Mouse (Mus musculus) heart, adult 9 months (tissue): ENCODE measurements around the gene Tnfsf15.

ENCODE experiments used
- DNase-seq, 2 experiments: peaks; one replicate each; pipeline ENCODE4 v3.0.0; 2022; ENCODE audit warnings: low spot score in 2 of 2

Gene Tnfsf15

DNA sequence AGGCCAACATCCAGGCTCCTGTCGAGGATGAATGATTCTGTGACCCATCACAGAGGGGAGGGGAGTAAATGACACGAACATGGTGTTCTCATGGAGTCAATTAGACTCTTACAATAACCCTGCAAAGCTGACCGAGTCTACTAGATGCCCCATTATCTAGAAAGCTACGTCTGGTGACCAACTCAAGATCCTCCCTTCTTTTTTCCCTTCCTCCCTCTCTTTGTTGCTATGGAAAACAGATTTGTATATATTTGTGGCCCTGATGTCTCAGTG is 59.7 kb downstream of the Tnfsf15 start:
- DNase-seq = no peak

DNA sequence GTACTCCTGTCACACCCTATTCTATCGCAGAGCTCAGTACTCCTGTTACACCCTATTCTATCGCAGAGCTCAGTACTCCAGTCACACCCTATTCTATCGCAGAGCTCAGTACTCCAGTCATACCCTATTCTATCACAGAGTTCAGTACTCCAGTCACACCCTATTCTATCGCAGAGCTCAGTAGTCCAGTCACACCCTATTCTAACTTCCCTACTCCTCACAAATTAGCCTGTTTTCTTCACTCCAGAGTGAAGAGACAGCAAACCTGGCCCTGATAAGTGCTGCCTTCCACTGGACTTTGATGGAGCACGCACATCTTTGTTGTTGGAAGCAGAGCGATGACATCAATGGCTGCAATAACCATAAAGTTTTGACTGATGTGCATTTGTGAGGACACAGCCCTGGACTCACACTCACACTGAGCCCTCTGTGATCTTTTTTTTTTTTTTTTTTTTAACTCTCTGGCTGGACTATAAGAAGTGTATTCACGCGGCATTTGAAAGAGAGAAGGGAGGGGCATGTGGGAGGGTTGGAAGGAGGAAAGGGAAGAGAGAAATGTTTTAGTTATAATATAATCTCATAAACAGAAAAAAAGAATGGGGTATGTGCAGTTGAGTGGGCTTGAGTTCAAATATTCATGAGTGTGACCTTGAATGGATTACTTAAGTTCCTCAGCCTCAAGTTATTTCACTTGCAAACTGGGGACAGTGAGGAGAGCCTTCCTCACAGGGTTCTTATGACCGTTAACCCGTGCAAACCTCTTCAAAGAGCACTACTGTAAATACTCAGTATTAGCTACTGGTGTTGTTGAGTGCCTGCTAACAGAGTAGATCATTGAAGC is 60.3 kb downstream of the Tnfsf15 start:
- no peak for DNase-seq

DNA sequence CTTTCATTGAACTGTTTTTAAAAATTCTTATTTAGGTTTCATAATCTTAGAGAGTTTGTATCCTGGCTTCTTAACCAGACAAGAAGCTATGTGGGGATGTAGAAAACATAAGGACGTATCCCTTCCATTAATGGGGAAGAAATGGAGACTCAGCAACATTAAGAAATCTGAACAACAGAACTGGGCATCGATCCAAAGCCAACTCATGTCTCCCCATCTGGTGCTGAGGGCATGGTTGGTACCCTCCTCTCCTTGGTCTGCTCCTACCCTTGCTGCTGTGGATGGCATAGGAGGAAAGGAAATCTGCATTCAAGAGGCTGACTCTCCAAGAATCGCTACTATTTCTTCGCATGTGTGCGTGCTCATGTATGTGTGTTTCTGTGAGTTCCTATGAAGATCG is 61.2 kb downstream of the Tnfsf15 start:
- no peak for DNase-seq

DNA sequence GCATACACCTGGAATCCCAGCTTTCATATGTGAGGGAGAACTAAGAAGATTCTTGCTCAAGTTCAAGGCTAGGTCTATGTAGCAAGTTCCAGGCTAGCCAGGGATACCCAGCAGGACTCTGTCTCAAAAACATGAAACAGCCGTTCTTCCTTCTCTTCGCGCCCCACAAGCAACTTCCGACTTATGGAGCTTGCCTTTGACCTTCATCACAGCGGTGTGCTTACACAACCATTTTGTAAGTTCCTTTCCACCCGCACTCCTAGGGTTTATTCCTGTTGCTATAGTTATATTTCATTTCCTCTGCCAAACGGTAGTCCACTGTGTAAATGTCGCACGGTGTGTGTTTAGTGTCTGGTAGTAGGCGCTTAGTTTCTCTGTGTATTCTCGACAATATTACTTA is 61.9 kb downstream of the Tnfsf15 start:
- no peak for DNase-seq

DNA sequence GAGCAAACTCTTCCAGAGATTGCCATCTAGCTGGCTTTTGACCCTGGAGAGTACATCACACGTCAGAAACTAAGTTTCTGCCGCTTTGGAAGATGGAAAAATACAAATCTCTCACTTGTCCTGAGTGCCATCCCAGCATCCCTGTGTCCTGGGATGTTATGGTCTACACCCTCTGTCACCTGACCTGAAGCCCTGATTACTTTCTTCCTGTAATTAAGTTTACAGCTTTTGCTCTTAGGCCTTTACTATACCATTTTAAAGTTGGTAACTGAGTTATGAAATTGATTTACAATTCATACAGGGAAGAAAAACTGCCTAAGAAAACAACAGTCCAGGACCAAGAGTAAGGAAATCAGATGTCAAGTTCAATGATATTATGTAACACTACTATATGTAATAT is 62.5 kb downstream of the Tnfsf15 start:
- no peak for DNase-seq

DNA sequence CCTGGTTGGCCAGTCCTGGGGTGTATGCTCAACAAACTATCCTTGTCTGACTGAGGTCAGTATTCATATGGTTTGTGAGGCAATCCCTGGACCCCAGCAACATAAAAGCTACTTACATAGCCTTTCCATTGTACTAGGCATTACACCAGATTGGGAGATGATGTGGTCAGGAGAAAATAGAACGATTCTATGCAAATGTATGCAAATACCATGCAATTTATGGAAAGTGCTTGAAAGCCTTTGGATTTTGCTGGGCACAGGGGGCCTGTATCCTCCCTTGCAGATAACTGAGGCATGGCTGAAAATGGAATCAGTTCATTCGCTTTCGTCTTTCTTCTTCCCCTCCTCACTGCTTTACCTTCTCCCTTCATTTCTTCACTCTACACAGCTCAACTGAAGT is 63.4 kb downstream of the Tnfsf15 start:
- no peak for DNase-seq
